Mouse (Mus musculus): ENCODE measurements around the gene Rin2. TPM values are rescaled to one million over a fixed set of nuclear protein-coding genes. Genes with fewer than 3 reads are reported as not detected.
"Not testable (repeated sequence)": the region's sequence is repeated elsewhere in the genome, so short reads cannot be mapped to it uniquely, and the experiment has no call there.

Rin2 gene
- polyA plus RNA-seq, 1 experiment from 2014 or later, result 7.3 TPM

- Histone ChIP-seq H3K36me3 (ENCODE audit: poor library complexity, severe bottlenecking) (peaks cover 18% of the 10 kb centered on the region), H3K27ac (no peak overlapping the region), H3K4me2 (no peak overlapping the region), H3K4me3 (no peak overlapping the region), H3K27me3 (no peaks in the 10 kb centered on the region), H3K9me3 (replicated peaks) (no peaks in the 10 kb centered on the region), H3K9ac (no peak overlapping the region), H3K4me1 (no peaks in the 10 kb centered on the region)
- ATAC-seq, result no peak
- 39% methylated on average over 17 of the region's 17 CpGs for WGBS
These were observed 209.3 kb downstream of the Rin2 start for GRCm38 (mm10) chr2:145884036-145884912.

- 78% methylated on average over 14 of the region's 14 CpGs for WGBS
- Histone ChIP-seq H3K36me3 (ENCODE audit: poor library complexity, severe bottlenecking) (peaks cover 14% of the 10 kb centered on the region), H3K4me2 (no peak overlapping the region), H3K4me3 (no peak overlapping the region), H3K9me3 (replicated peaks) (no peaks in the 10 kb centered on the region), H3K27ac (no peak overlapping the region), H3K9ac (no peak overlapping the region), H3K4me1 (no peaks in the 10 kb centered on the region), H3K27me3 (no peaks in the 10 kb centered on the region)
- ATAC-seq, result no peak
These were observed 210.1 kb downstream of the Rin2 start for GRCm38 (mm10) chr2:145884913-145885785.

- ATAC-seq, result no peak
- H3K9me3 ChIP-seq (replicated peaks), result no peaks in the 10 kb centered on the region
- whole genome bisulfite sequencing, result 76% methylated on average over 14 of the region's 14 CpGs
- H3K36me3 ChIP-seq (ENCODE audit: poor library complexity, severe bottlenecking), result peaks cover 6% of the 10 kb centered on the region; the same call in 1 of the 2 replicates
- H3K4me3 ChIP-seq, result no peak overlapping the region
- no peak overlapping the region for H3K27ac ChIP-seq
- H3K4me1 ChIP-seq, result no peaks in the 10 kb centered on the region
- H3K27me3 ChIP-seq, result no peaks in the 10 kb centered on the region
- no peak overlapping the region for H3K4me2 ChIP-seq
- H3K9ac ChIP-seq, result no peak overlapping the region
These were observed 213.1 kb downstream of the Rin2 start for GRCm38 (mm10) chr2:145887937-145888765.

- no peak overlapping the region for H3K27ac ChIP-seq
- H3K9me3 ChIP-seq (replicated peaks), result no peaks in the 10 kb centered on the region
- H3K4me3 ChIP-seq, result no peak overlapping the region
- no peaks in the 10 kb centered on the region for H3K4me1 ChIP-seq
- 77% methylated on average over 6 of the region's 6 CpGs for WGBS
- ATAC-seq, result no peak
- H3K27me3 ChIP-seq, result no peaks in the 10 kb centered on the region
- no peak overlapping the region for H3K9ac ChIP-seq
- peaks cover 6% of the 10 kb centered on the region; the same call in 1 of the 2 replicates for H3K36me3 ChIP-seq (ENCODE audit: poor library complexity, severe bottlenecking)
- no peak overlapping the region for H3K4me2 ChIP-seq
These were observed 213.9 kb downstream of the Rin2 start for GRCm38 (mm10) chr2:145888766-145889480.

- 91% methylated on average over 2 of the region's 2 CpGs for WGBS
- no peak for ATAC-seq
- H3K4me3 ChIP-seq, result no peak overlapping the region
These were observed 215.6 kb downstream of the Rin2 start for GRCm38 (mm10) chr2:145890571-145890970.

GRCm38 (mm10) chr2:145893756-145894155 is 218.7 kb downstream of the Rin2 start:
- no peak overlapping the region for H3K4me2 ChIP-seq
- no peak for ATAC-seq
- H3K9ac ChIP-seq, result no peak overlapping the region
- no peaks in the 10 kb centered on the region for H3K27me3 ChIP-seq
- no peaks in the 10 kb centered on the region for H3K4me1 ChIP-seq
- H3K9me3 ChIP-seq (replicated peaks), result no peaks in the 10 kb centered on the region
- 97% methylated on average over 6 of the region's 6 CpGs for WGBS
- H3K4me3 ChIP-seq, result no peak overlapping the region
- H3K27ac ChIP-seq, result no peak overlapping the region
- H3K36me3 ChIP-seq (ENCODE audit: poor library complexity, severe bottlenecking), result no peaks in the 10 kb centered on the region

More at GRCm38 (mm10) chr2:145890571-145890970, 215.6 kb downstream of the Rin2 start:
- no peaks in the 10 kb centered on the region for H3K27me3 ChIP-seq
- no peaks in the 10 kb centered on the region for H3K9me3 ChIP-seq (replicated peaks)
- H3K27ac ChIP-seq, result no peak overlapping the region
- no peak overlapping the region for H3K4me2 ChIP-seq
- H3K9ac ChIP-seq, result no peak overlapping the region
- H3K4me1 ChIP-seq, result no peaks in the 10 kb centered on the region
- peaks cover 5% of the 10 kb centered on the region; the same call in 1 of the 2 replicates for H3K36me3 ChIP-seq (ENCODE audit: poor library complexity, severe bottlenecking)

- H3K9me3 ChIP-seq (replicated peaks), result no peaks in the 10 kb centered on the region
- no peaks in the 10 kb centered on the region for H3K4me1 ChIP-seq
- H3K9ac ChIP-seq, result no peak overlapping the region
- H3K4me2 ChIP-seq, result no peak overlapping the region
- WGBS, result 82% methylated on average over 9 of the region's 9 CpGs
- no peak overlapping the region for H3K4me3 ChIP-seq
- H3K36me3 ChIP-seq (ENCODE audit: poor library complexity, severe bottlenecking), result no peaks in the 10 kb centered on the region
- no peak for ATAC-seq
- no peak overlapping the region for H3K27ac ChIP-seq
- no peaks in the 10 kb centered on the region for H3K27me3 ChIP-seq
These were observed 223.1 kb downstream of the Rin2 start for GRCm38 (mm10) chr2:145898106-145898505.

- H3K9me3 ChIP-seq (replicated peaks); H3K27ac ChIP-seq; H3K27me3 ChIP-seq; ATAC-seq; H3K4me2 ChIP-seq; H3K4me3 ChIP-seq; H3K36me3 ChIP-seq (ENCODE audit: poor library complexity, severe bottlenecking); H3K9ac ChIP-seq: not testable (repeated sequence)
- 74% methylated on average over 8 of the region's 8 CpGs for WGBS
- peaks cover 17% of the 10 kb centered on the region for H3K4me1 ChIP-seq
These were observed 225.3 kb downstream of the Rin2 start for GRCm38 (mm10) chr2:145900318-145900717.

- Histone ChIP-seq H3K36me3 (ENCODE audit: poor library complexity, severe bottlenecking) (no peaks in the 10 kb centered on the region), H3K4me1 (peaks cover 21% of the 10 kb centered on the region), H3K9ac (peak within 1 kb of the TSS; percentile 97; the same call in 1 of the 2 replicates), H3K4me2 (peak within 1 kb of the TSS; percentile 75), H3K27me3 (no peaks in the 10 kb centered on the region), H3K4me3 (peak within 1 kb of the TSS; percentile 98), H3K9me3 (replicated peaks) (no peaks in the 10 kb centered on the region), H3K27ac (no peak within 1 kb of the TSS)
- ATAC-seq, result no peak
- WGBS, result 86% methylated on average over 6 of the region's 6 CpGs
These were observed 226.8 kb downstream of the Rin2 start, which contains the start of gene Naa20 for GRCm38 (mm10) chr2:145901861-145902260. Gene Naa20, plus strand, starts transcription at chr2:145902099.

- peaks cover 21% of the 10 kb centered on the region for H3K4me1 ChIP-seq
- H3K36me3 ChIP-seq (ENCODE audit: poor library complexity, severe bottlenecking), result peaks cover 9% of the 10 kb centered on the region; the same call in 1 of the 2 replicates
- no peaks in the 10 kb centered on the region for H3K9me3 ChIP-seq (replicated peaks)
- peak overlapping the region; percentile 80 for H3K27ac ChIP-seq
- peak; percentile 99 for ATAC-seq
- H3K4me2 ChIP-seq, result peak overlapping the region; percentile 75
- peak overlapping the region; percentile 97 for H3K9ac ChIP-seq
- WGBS, result under 1% methylated on average over 66 of the region's 68 CpGs
- H3K27me3 ChIP-seq, result no peaks in the 10 kb centered on the region
- H3K4me3 ChIP-seq, result peak overlapping the region; percentile 98
These were observed 228.3 kb downstream of the Rin2 start for GRCm38 (mm10) chr2:145903061-145903901.

Measured in forebrain, embryonic 13.5 days (tissue).